Mouse (Mus musculus) bone marrow, adult 2 months (tissue): ENCODE data around the gene Copb1. TPM values are rescaled to one million over a fixed set of nuclear protein-coding genes. Genes with fewer than 3 reads are reported as not detected.

Experiments used
- H3K27ac ChIP-seq: fragments of 200-500 bp; 2 replicates; pipeline ENCODE4 v1.5.1; 2012; ENCODE audit warnings: low read depth, mild to moderate bottlenecking, control low read depth, inconsistent platforms, low read length; ENCODE audit not compliant: control insufficient read depth, poor library complexity, insufficient read depth
- H3K4me1 ChIP-seq: fragments of 200-500 bp; 2 replicates; pipeline ENCODE4 v1.6.1; 2011; ENCODE audit warnings: low read length; ENCODE audit not compliant: control insufficient read depth, insufficient read depth
- H3K4me3 ChIP-seq: fragments of 200-500 bp; replicated peaks from 2 replicates; pipeline ENCODE3; 2011; ENCODE audit warnings: mild to moderate bottlenecking, low read depth, low read length, control low read depth; ENCODE audit not compliant: control insufficient read depth
- CTCF ChIP-seq: fragments of 200-500 bp; IDR thresholded peaks from 2 replicates; pipeline ENCODE4 v1.5.1; 2011; ENCODE audit warnings: low read length, control low read depth; ENCODE audit not compliant: control insufficient read depth, insufficient read depth
- POLR2A ChIP-seq: fragments of 200-500 bp; IDR thresholded peaks from 2 replicates; pipeline ENCODE4 v1.6.1; 2011; ENCODE audit warnings: low read depth, mild to moderate bottlenecking, control low read depth, low read length, borderline replicate concordance; ENCODE audit not compliant: control insufficient read depth
- WGBS: fragments of 180-500 bp; shearing (Covaris S2); methylation state at CpG from one replicate; pipeline ENCODE4 v1.1.7; 2018; 5-methylcytosine and 5-hydroxymethylcytosine counted together
- polyA plus RNA-seq: library from polyadenylated mRNA; stranded (reverse); fragments of >200 nt; gene quantifications from 2 replicates; pipeline ENCODE4 v1.2.4, GENCODE M21; 2011; ENCODE audit warnings: low replicate concordance; ENCODE audit not compliant: missing spikeins, insufficient read depth, insufficient read length

Gene Copb1
- polyA plus RNA-seq, 1 experiment, result 17.3 TPM

- no peak overlapping the region for H3K4me3 ChIP-seq
- TF ChIP-seq POLR2A, result no peak
- no peak for TF ChIP-seq CTCF
- WGBS, result 14% methylated on average over 15 of the region's 15 CpGs
- H3K27ac ChIP-seq, result peak overlapping the region; percentile 86
- peaks cover 1% of the 10 kb centered on the region; the same call in 1 of the 2 replicates for H3K4me1 ChIP-seq
Observed at GRCm38 (mm10) chr7:114291461-114292335, 37.2 kb upstream of the Copb1 start.

DNA sequence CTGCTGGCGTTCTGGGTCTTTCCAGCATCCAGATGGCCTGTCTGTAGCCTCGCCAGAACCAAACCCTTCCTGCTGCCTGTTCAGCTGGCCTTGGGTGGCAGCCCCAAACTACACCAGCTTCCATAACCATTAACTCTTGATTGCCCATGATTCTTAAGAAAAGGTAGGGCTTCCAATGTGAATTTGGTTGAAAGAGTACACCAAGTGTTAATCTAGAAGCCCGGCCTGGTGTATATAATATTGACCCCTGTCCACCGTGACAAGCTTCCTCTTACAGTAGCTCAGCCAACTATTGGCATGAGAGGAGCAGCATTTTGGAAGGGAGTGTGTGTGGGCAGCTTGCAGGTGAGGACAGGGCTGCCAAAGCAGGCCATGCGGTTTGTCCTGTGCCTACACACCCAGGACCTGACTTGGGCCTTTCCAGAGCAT is 35.6 kb upstream of the Copb1 start:
- WGBS, result 69% methylated on average over 5 of the region's 5 CpGs
- Histone ChIP-seq H3K27ac (no peak overlapping the region), H3K4me3 (no peak overlapping the region), H3K4me1 (peaks cover 1% of the 10 kb centered on the region; the same call in 1 of the 2 replicates)
- TF ChIP-seq POLR2A (no peak), CTCF (no peak)

DNA sequence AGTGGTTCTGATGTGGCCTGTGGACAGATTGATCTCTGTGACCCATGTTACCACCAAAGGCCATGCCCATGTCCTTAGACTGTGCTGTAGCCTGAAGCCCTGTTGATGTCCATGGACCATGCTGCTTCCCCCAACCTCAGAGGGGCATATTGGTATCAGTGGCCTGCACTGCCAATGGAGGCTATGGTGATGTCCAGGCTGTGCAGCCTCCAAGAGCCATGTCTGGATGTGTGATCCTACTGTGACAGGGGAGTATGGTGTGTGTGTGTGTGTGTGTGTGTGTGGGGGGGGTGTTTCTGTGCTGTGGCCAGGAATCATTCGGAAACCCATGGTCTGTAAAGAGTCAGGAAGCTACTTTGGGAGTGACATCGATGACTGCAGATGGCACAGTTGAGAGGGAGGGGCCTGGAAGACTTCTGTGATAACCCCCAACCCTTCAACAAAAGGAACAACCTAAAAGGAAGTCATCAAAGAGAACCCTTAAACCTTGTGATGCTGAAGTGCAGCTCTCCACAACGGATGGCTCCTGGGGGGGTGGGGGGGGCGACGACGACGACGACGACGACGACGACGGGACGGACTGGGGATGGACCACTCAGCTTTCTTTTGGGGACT is 29.9 kb upstream of the Copb1 start:
- Histone ChIP-seq H3K27ac (no peak overlapping the region), H3K4me3 (no peak overlapping the region), H3K4me1 (no peaks in the 10 kb centered on the region; the same call in 1 of the 2 replicates)
- WGBS, result 91% methylated on average over 14 of the region's 14 CpGs
- TF ChIP-seq CTCF (no peak), POLR2A (no peak)

DNA sequence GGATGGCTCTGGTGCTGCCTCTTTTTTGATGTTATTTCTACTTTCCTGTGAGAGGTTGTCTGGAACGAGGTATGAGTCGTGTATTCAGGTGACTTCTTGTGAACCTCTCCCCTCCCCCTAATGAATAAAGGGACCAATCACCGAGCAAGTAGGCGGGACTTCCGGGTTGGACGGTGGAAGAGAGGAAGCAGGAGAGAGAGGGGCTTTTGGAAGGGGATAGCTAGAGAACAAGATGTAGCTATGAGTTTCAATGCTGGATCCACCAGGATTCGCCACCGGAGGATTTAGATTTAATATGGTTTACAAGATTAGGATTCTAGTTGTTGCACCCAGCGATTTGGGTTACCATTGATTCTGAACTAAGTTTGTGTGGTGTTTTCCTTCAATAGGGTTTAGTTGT is 28.5 kb upstream of the Copb1 start:
- no peak overlapping the region for H3K27ac ChIP-seq

DNA sequence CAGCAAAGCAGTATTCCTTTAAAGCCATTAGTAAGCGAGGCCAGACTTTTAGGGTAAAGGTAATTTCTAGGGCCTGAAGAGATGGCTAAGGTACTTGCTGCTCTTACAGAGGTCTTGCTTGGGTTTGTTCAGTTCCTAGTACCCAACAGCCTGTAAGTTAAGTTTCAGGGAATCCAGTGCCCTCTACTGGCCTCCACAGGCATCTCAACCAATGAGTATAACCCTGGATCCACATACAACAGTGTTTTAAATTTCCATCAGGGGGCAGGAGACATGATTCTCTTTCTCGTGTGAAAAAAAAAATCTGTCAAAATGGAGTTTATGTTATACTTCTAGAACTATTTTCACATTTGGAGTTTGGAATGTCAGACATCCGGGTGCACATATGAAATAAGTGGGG is 27.2 kb upstream of the Copb1 start:
- no peaks in the 10 kb centered on the region; the same call in 1 of the 2 replicates for H3K4me1 ChIP-seq
- no peak overlapping the region for H3K4me3 ChIP-seq
- no peak for TF ChIP-seq POLR2A
- TF ChIP-seq CTCF, result no peak
- 48% methylated on average over 3 of the region's 3 CpGs for WGBS
- H3K27ac ChIP-seq, result no peak overlapping the region

More for the DNA sequence above, 28.5 kb upstream of the Copb1 start:
- Histone ChIP-seq H3K4me3 (no peak overlapping the region), H3K4me1 (no peaks in the 10 kb centered on the region; the same call in 1 of the 2 replicates)
- WGBS, result 77% methylated on average over 9 of the region's 9 CpGs
- TF ChIP-seq POLR2A, result no peak

DNA sequence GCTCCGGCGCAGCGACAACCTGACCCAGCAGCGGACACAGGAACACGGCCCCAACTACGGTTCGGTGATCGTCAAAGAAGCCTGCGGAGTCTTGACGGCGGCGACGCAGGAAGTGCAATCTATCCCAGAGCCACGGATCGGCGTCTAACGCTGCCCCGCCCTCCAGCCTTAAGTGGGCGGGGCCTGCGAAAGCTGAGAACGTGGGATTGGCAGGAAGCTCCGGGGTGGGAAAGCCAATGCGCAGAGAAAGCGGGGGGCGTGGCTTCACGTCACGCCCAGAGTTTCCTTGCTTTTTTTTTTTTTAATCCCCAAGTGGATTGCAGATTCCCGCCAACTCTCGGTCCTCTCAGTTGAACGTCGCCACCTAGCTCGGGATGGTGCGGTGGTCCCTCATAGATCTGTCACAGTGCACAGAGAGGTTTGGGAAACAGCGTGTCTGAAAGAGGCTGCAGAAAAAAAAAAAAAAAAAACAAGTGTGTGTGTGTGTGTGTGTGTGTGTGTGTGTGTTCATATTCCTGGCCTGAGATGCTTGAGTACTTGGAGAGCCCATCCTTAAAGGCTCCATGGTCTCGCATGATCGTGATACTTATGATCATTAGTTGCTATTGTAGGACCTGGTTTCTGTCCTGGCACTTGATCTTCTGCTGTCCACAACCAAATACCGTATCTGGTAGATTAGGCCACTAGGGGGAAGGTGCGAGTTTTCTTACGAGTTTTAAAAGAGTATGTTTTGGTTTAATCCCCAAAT is 21.7 kb upstream of the Copb1 start, which contains the start of gene Psma1:
Gene Psma1 (minus strand): TSS at position 114 of the 748 bp plus-strand sequence.
- TF ChIP-seq CTCF, result 0 out of 2 replicates have a peak, but pooled peaks have one; percentile 3
- TF ChIP-seq POLR2A, result peak; percentile 92
- Histone ChIP-seq H3K27ac (peak within 1 kb of the TSS; percentile 25), H3K4me1 (no peaks in the 10 kb centered on the region), H3K4me3 (peak within 1 kb of the TSS; percentile 90)
- WGBS, result under 1% methylated on average over 39 of the region's 39 CpGs

GRCm38 (mm10) chr7:114275372-114276004 is 21.0 kb upstream of the Copb1 start:
- 1% methylated on average over 24 of the region's 24 CpGs for WGBS
- TF ChIP-seq POLR2A (no peak), CTCF (no peak)
- Histone ChIP-seq H3K4me3 (peak overlapping the region; percentile 81), H3K4me1 (no peaks in the 10 kb centered on the region), H3K27ac (peak overlapping the region; percentile 24)

- 84% methylated on average over 5 of the region's 5 CpGs for WGBS
Observed at GRCm38 (mm10) chr7:114268446-114268845, 13.9 kb upstream of the Copb1 start.

More at GRCm38 (mm10) chr7:114268446-114268845, 13.9 kb upstream of the Copb1 start:
- Histone ChIP-seq H3K4me1 (no peaks in the 10 kb centered on the region), H3K27ac (no peak overlapping the region), H3K4me3 (no peak overlapping the region)
- TF ChIP-seq CTCF, result no peak
- no peak for TF ChIP-seq POLR2A
